Mouse (Mus musculus) gastrocnemius, postnatal 36 days (tissue): Measurements from ENCODE around the gene Ttyh1. TPM values are rescaled to one million over a fixed set of nuclear protein-coding genes. Genes with fewer than 3 reads are reported as not detected.

Source experiments
- DNase-seq, 2 experiments: peaks; one replicate each; pipeline ENCODE4 v3.0.0; 2022
- intact Hi-C: fragments of 180-260 bp; cut with DNase I; formaldehyde crosslinking; loops from one replicate; pipeline ENCODE4 v1.15.1; 2025
- total RNA-seq, 2 experiments: library from RNA; stranded (reverse); gene quantifications; 2 replicates each; pipeline ENCODE4 v1.2.3; 2021

Gene Ttyh1
- total RNA-seq, 2 experiments from 2014 or later = 1.7 to 1.8 TPM

GRCm38 (mm10) chr7:4139391-4139790 is 20.2 kb downstream of the Ttyh1 start:
- intact Hi-C loops = loop anchor here (10.0 kb wide), 3 partner anchors 435 to 655 kb away; partner anchors contain the start of genes Prpf31, Rpl28, Rps9 and Tfpt
- DNase-seq = no peak

GRCm38 (mm10) chr7:4141648-4142325 is 22.6 kb downstream of the Ttyh1 start:
- no peak for DNase-seq
- intact Hi-C loops = loop anchor here (10.0 kb wide), 1 partner anchor 363 kb away; the partner anchor contains the start of gene Ppp1r12c

DNA sequence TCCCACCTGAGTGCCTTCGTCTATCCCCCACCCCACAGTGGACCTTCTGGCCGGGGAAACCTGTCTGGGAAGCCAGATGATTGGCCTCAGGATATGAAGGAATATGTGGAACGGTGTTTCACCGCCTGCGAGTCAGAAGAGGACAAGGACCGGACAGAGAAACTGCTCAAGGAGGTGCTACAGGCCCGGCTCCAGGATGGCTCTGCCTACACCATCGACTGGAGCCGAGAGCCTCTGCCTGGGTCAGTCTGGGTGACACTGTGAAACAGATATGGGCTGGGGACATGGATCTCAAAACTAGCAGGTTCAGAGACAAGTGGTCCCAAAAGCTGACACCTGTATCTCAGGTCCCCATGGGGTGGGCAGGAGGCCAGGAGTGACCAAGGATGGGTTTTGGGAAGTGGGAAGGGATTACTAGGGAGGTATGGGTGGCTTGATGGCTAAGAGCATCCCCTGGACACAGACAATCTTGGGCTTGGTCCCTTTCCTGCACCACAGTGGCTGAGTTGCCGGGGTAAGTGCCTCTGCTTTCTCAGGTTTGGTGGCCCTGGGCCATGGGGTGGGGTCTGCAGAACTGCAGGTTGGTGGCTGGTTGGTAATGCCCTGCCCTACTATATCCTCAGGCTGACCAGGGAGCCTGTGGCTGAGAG is 23.7 kb downstream of the Ttyh1 start:
- intact Hi-C loops = loop anchor here (10.0 kb wide), 1 partner anchor 362 kb away; the partner anchor contains the start of gene Ppp1r12c
- no peak for DNase-seq

GRCm38 (mm10) chr7:4143506-4143905 is 24.3 kb downstream of the Ttyh1 start:
- intact Hi-C loops = loop anchor here (10.0 kb wide), 1 partner anchor 361 kb away; the partner anchor contains the start of gene Ppp1r12c
- no peak for DNase-seq

GRCm38 (mm10) chr7:4144046-4144445 is 24.8 kb downstream of the Ttyh1 start:
- intact Hi-C loops = loop anchor here (10.0 kb wide), 1 partner anchor 361 kb away; the partner anchor contains the start of gene Ppp1r12c
- DNase-seq = no peak

DNA sequence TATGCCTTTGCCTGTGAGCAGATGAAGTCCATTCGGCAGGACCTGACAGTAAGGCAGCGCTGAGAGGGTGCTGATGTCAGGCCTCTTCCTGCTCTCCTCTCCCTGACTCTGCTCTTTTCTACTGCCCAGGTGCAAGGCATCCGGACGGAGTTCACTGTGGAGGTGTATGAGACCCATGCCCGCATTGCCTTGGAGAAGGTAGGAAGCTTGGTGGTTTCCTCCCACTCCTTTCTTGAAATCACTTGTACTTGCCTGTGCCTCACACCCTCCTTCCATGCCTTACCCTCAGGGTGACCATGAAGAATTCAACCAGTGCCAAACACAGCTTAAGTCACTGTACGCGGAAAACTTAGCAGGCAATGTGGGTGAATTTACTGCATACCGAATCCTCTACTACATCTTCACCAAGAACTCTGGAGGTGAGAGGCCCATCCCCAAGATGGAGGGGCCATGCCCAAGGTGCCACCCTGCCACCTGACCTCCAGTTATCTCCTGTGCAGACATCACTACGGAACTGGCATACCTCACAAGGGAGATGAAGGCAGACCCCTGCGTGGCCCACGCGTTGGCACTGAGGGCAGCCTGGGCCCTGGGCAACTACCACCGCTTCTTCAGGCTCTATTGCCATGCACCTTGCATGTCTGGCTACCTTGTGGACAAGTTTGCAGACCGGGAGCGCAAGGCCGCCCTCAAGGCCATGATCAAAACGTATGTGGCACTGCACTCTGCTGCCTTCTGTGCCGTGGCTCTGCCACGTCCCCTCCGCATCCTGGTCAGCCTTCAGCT is 25.8 kb downstream of the Ttyh1 start:
- no peak for DNase-seq
- intact Hi-C loops = loop anchor here (5.0 to 10.0 kb wide), 2 partner anchors 43 to 360 kb away; partner anchors contain the start of gene Ppp1r12c

DNA sequence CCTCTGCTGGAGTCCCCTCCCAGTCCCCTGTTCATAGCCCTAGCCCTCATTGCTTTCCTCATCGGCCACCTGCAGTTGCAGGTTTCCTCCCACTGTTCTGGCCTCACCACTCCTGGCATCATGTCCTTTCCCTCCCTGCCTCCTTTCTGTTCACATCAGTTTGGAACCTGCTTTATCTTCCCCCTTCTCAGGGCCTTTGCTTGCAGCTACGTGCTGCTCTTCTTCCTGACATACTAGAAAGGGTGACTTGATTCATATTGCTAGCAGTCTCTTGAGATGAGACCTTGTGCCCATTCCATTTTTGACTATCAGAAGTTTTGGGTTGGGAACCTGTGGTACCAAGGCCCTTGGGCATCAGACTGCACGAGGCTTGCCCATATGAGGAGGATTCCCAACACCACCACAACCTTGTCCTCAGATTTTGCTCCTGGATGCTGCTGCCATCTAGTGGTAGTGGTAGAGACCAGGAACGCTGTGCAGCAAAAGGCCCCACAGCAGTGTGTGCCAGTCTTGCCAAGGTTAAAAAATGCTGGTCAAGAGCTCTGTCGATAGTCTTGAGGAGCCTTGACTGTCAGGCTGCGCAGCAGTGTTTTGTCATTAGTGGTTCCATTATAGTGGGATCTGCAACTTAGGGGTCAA is 26.5 kb downstream of the Ttyh1 start:
- DNase-seq = no peak
- intact Hi-C loops = loop anchor here (5.0 to 10.0 kb wide), 2 partner anchors 43 to 359 kb away; partner anchors contain the start of gene Ppp1r12c

GRCm38 (mm10) chr7:4146241-4147180 is 27.3 kb downstream of the Ttyh1 start:
- DNase-seq = no peak
- intact Hi-C loops = loop anchor here (5.0 to 10.0 kb wide), 2 partner anchors 44 to 358 kb away; partner anchors contain the start of gene Ppp1r12c

DNA sequence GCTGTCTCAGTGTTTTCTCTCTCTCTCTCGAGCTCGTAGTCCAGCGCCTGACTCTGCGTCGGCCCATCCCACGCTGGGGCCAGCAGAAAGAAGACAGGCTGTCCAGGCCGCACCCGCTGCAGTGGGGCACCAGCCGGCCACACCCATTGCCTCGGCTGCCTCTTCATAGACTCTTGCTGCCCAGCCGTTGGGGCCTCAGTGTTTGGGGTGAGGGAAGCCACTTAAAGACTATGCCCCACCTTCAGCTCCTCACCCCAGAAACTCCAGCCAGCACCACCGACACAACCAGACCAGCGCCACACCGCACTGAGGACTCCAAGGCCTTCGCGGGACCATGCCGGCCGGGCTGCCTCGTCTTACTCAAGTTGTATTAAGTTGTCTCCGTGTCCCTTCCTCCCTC is 28.2 kb downstream of the Ttyh1 start:
- intact Hi-C loops = loop anchor here (5.0 to 10.0 kb wide), 2 partner anchors 45 to 357 kb away; partner anchors contain the start of gene Ppp1r12c
- no peak for DNase-seq

- DNase-seq = no peak
- intact Hi-C loops = loop anchor here (5.0 to 10.0 kb wide), 2 partner anchors 46 to 357 kb away; partner anchors contain the start of gene Ppp1r12c
Measured at GRCm38 (mm10) chr7:4147836-4148235, 28.6 kb downstream of the Ttyh1 start.

GRCm38 (mm10) chr7:4148341-4149208 is 29.4 kb downstream of the Ttyh1 start:
- DNase-seq = no peak

GRCm38 (mm10) chr7:4149209-4150054 is 30.2 kb downstream of the Ttyh1 start:
- intact Hi-C loops = loop anchor here (5.0 to 10.0 kb wide), 2 partner anchors 47 to 355 kb away; partner anchors contain the start of gene Ppp1r12c
- peak; percentile 77 to 87 for DNase-seq

More at GRCm38 (mm10) chr7:4148341-4149208, 29.4 kb downstream of the Ttyh1 start:
- intact Hi-C loops = loop anchor here (5.0 to 10.0 kb wide), 2 partner anchors 46 to 356 kb away; partner anchors contain the start of gene Ppp1r12c

- peak in 1 of 2 experiments; percentile 49 for DNase-seq
- intact Hi-C loops = no loop called here
Measured at GRCm38 (mm10) chr7:4150059-4150541, 30.9 kb downstream of the Ttyh1 start, which contains the start of gene Leng9. TSS of gene Leng9 (minus strand) at chr7:4150374.

DNA sequence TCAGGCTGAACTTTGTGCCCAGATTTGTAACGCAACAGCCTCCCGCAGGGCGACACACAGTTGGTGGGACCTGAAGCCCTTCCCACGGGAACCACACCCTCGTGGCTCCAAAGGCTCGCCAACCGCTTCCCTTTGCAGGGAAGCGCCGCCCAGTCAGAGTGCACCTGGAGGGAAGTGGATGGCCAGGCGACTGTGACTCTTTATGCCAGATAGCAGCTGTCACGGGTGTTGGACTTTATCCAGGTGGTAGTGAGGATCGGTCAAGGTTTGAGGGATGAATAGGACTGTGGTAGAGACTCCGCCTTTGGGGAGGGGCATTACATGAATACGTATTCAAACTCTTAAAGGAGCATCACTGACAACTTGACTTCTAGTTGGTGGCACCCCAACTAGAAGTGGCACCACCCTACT is 31.6 kb downstream of the Ttyh1 start:
- DNase-seq = peak in 1 of 2 experiments; percentile 44
- intact Hi-C loops = no loop called here

- no peak for DNase-seq
- intact Hi-C loops = no loop called here
Measured at GRCm38 (mm10) chr7:4151241-4151640, 32.0 kb downstream of the Ttyh1 start.

DNA sequence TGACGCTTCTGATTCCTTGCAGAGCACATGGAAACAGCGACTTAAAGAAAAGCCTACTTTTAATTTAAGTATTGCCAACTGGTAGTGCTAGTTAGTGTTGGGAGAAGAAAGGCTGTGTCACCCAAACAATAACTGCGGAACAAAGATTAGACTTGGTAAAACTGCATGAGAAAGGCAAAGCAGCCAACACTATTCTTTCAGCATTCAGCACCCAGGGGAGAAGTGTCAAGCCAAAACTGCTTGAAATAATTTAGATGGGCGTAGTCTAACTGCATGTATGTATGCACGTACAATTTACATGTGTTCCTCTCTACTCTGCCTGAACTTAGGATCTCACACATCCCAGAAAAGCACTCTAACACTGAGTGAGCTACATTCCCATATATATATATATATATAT is 35.1 kb downstream of the Ttyh1 start:
- no peak for DNase-seq
- intact Hi-C loops = no loop called here
